Mouse (Mus musculus) T-helper 1 cell (primary cell): ENCODE data around the gene Dynlt1b.

ENCODE experiments used
- in situ Hi-C: fragments of 300-600 bp; cut with MboI, MseI; formaldehyde crosslinking; loops from one replicate; pipeline ENCODE4 v1.15.1; 2025; ENCODE audit warnings: high pct_unique_total_duplicates

Gene Dynlt1b

GRCm38 (mm10) chr17:6429945-6430344, at the start of gene Dynlt1b:
Dynlt1b (plus strand) TSS chr17:6430112.
- in situ Hi-C loops = loop anchor here (5.0 to 10.0 kb wide), 2 partner anchors 115 to 167 kb away; partner anchors contain the start of gene Dynlt1a

DNA sequence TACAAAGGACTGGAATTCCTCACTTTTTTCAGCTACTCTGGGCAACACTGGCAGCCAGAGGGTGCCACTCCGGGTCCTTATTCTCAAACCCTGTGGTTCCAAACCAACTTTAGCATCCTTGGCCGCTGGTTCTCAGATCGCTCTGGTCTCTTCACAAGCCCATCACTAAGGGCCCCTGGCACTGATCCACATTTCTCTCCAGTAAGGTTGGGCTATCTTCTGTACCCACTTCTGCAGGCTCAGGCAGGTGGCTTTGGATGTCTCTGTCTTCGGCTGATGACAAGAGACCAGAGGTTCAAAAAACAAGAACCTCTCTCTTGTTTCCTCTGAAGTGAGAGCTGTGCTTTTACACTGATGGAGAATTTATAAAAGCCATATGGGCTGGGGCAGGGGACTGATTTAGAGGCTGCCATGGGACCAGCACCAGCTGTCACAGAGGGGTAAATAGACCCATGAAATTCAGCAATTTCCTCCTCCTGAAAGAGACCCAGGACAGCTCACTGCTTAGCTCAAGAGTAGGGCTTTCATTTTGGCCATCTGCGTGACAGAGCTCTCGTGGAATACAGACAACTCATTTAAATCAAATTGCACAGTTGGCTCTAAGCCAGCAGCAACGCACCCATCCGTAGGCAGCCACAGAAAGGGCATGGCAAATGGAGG, 49.6 kb upstream of the Dynlt1b start:
- in situ Hi-C loops = loop anchor here (25.0 kb wide), 2 partner anchors 293 to 782 kb away; partner anchors contain the start of genes Gtf2h5, Rps6ka2 and Serac1

GRCm38 (mm10) chr17:6381071-6381682, 48.7 kb upstream of the Dynlt1b start:
- in situ Hi-C loops = loop anchor here (25.0 kb wide), 2 partner anchors 294 to 781 kb away; partner anchors contain the start of genes Gtf2h5, Rps6ka2 and Serac1

DNA sequence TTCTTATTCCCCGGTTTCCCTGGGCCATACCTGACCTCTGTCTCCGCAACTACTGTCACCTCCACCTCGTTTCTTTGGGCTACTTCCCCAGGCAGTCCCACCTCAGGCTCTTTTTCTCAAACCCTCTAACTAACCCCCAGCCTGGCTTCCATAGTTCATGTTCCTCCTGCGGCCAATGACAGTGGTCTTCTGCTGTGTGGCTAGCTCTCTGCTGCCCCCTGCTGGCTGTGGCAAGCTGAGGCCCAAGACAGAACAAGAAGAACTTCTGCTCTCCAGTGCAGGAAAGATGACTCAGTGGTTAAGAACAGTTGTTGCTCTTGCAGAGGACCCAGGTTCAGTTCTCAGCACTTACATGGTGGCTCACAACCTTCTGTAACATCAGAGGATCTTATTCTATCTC, 43.0 kb upstream of the Dynlt1b start:
- in situ Hi-C loops = loop anchor here (25.0 kb wide), 2 partner anchors 300 to 775 kb away; partner anchors contain the start of genes Gtf2h5, Rps6ka2 and Serac1

DNA sequence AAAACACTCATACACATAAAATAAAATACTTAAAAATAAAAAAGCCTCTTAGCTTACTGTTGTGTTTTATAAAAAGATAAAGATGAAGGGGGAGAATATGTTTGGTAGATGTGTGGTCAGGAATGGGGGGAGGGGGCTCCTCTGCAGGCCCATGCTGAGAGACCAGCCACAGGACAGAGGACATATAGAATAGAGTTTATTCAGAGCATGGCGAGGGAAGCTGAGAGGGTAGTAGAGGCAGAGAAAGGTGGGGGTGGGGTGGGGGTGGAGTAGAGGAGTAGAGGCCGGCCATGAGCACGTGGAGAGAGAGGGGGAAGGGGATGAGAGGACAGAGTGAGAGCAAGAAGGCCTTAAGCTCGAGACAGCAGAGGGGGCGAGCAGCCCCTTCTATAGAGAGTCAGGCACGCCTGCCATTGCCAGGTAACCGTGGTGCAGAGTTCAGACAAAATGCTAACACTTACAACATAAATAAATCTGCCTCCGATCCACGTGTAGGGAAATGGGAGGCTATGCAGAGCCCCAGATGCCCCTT, 42.5 kb upstream of the Dynlt1b start:
- in situ Hi-C loops = loop anchor here (25.0 kb wide), 2 partner anchors 300 to 775 kb away; partner anchors contain the start of genes Gtf2h5, Rps6ka2 and Serac1

GRCm38 (mm10) chr17:6389463-6389862, 40.4 kb upstream of the Dynlt1b start:
- in situ Hi-C loops = loop anchor here (25.0 kb wide), 2 partner anchors 302 to 773 kb away; partner anchors contain the start of genes Gtf2h5, Rps6ka2 and Serac1

DNA sequence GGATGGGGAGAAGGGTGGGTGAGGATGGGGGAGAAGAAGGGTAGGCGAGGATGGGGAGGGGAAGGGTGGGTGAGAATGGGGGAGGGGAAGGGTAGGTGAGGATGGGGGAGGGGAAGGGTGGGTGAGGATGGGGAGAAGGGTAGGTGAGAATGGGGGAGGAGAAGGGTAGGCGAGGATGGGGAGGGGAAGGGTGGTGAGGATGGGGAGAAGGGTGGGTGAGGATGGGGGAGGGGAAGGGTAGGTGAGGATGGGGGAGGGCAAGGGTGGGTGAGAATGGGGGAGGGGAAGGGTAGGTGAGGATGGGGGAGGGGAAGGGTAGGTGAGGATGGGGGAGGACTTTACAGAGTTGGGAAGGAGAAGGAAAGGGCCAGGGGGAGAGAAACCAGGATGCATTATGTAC, 39.2 kb upstream of the Dynlt1b start:
- in situ Hi-C loops = loop anchor here (25.0 kb wide), 2 partner anchors 303 to 772 kb away; partner anchors contain the start of genes Gtf2h5, Rps6ka2 and Serac1

GRCm38 (mm10) chr17:6391736-6392135, 38.2 kb upstream of the Dynlt1b start:
- in situ Hi-C loops = loop anchor here (25.0 kb wide), 2 partner anchors 304 to 771 kb away; partner anchors contain the start of genes Gtf2h5, Rps6ka2 and Serac1

DNA sequence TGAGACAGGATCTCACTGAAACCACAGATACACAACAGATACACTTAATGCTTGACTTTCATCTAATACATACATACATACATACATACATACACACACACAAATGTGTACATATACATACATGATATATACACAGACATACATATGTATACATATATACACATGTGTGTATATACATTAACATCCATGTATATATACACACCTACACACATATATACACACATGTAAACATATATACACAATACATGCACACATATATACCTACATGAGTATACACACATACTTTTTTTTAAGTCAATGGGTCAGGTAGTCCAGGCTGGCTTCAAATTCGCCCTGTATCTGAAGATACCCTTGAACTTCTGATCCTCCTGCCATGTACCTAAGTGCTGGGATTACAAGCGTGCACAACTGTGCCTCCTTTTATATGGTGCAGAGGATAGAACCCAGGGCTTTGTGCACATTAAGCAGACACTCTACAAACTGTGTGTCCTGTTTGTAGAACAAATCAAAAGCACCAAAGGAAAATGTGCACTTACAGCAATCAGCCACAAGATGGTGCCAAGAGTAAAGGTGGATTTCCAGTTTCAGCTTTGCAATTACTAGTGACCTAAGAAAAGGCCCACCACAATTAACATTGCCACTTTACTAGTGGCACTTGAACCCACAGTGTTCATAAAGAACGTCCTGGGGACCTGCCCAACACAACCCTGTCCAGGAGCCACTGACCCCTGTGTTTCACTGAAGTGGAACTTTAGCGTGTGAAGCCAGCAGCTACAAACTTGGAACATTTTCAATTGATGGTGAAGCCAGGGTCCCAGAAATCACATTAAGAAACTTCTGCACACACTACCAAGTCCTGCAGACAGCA, 37.2 kb upstream of the Dynlt1b start:
- in situ Hi-C loops = loop anchor here (25.0 kb wide), 2 partner anchors 305 to 770 kb away; partner anchors contain the start of genes Gtf2h5, Rps6ka2 and Serac1

DNA sequence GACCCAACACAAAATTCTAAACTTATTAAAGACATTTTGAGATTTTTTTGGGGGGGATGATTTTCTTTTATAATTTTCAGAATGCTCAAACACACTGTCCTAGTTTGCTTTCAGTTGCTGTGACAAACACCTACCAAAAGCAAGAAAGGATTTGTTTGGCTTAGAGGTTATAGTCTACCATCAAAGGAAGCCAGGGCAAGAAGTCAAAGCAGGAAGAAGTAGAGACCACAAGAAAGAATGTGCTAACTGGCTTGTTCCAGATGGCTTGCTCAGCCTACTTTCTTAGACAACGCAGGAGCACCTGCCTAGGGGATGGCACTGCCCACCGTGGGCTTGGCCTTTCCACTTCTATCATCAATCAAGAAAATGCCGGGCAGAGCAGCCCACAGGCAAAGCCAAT, 31.8 kb upstream of the Dynlt1b start:
- in situ Hi-C loops = loop anchor here (25.0 kb wide), 2 partner anchors 311 to 764 kb away; partner anchors contain the start of genes Gtf2h5, Rps6ka2 and Serac1

- in situ Hi-C loops = loop anchor here (25.0 kb wide), 2 partner anchors 312 to 763 kb away; partner anchors contain the start of genes Gtf2h5, Rps6ka2 and Serac1
These were observed 31.1 kb upstream of the Dynlt1b start for GRCm38 (mm10) chr17:6398816-6399215.

DNA sequence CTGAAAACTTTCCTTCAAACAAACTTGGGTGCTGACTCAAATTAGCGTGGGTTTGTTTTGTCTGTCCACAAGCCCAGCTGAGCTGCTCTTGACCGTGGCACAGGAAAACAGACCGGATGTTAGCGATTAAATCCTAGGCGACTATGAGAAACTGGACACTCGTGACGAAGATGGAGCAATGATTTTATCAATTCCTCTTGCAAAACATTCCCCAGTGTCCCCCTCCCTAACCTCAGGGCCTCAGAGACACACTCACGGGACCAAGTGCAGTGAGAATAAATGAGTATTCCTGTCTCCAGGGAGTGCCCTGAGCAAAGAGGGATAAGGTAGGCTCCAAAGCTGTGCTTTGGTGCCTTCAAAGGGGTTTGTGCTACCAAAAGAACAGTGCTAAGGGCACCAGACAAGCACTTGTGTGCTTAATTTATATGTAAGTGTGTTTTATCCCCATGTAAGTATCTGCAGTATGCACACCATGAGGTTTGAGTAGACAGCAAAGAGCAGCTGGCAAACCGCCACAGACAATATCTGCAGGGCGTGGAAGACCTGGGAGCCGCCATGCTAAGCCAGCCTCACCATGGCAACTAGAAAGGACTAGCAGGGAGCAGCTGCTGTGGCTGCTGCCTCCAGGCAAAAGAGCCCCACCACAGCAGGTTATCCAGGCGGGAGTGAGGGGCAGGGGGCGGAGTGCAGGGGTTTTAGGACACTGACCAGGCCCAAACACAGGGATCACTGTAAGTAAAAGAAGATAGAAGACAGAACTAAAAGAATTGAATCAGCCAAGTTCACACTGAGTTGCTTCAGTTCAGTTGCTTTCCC, 30.4 kb upstream of the Dynlt1b start:
- in situ Hi-C loops = loop anchor here (5.0 to 25.0 kb wide), 4 partner anchors 283 to 763 kb away; partner anchors contain the start of genes Gtf2h5, Rps6ka2 and Serac1

DNA sequence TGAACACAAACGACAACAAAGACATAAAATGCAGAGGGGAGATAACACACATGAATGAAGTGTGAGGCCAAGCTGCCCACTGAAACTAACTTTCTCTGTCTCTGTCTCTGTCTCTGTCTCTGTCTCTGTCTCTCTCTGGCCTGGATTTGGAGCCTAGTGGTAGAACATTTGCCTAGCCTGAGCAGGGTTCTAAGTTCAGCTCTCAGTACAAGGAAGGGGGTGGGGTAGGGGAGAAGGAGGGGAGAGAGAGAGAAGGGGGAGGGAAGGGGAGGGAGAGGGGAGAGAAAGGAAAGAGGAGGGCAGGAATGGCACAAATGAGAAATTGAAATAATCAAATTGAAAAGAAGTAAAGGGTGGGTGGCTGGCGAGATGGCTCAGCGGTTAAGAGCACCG, 29.8 kb upstream of the Dynlt1b start:
- in situ Hi-C loops = loop anchor here (5.0 to 25.0 kb wide), 2 partner anchors 282 to 487 kb away; no protein-coding TSS in a partner anchor

DNA sequence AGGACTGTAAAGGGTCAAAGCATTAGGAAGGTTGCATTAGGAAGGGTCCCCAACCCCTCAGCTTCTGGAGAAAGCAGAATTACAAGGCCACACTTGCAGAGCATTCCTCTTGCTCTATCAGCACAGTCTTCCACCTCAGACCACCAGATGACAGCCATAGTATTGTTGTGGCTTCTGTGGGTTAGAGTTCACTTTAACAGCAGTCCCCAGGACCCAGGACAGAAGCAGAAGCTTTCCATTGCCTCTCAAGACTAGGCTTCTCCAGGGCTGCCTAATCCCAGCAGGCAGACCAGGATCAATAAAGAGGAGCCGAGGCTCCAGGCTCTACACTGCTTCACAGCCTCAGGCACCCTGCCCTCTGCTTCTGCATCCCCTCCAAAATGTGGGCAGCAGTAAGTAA, 25.4 kb upstream of the Dynlt1b start:
- in situ Hi-C loops = loop anchor here (5.0 to 25.0 kb wide), 2 partner anchors 278 to 483 kb away; no protein-coding TSS in a partner anchor

- in situ Hi-C loops = loop anchor here (25.0 kb wide), 1 partner anchor 480 kb away; no protein-coding TSS in a partner anchor
These were observed 22.9 kb upstream of the Dynlt1b start for GRCm38 (mm10) chr17:6406972-6407371.

DNA sequence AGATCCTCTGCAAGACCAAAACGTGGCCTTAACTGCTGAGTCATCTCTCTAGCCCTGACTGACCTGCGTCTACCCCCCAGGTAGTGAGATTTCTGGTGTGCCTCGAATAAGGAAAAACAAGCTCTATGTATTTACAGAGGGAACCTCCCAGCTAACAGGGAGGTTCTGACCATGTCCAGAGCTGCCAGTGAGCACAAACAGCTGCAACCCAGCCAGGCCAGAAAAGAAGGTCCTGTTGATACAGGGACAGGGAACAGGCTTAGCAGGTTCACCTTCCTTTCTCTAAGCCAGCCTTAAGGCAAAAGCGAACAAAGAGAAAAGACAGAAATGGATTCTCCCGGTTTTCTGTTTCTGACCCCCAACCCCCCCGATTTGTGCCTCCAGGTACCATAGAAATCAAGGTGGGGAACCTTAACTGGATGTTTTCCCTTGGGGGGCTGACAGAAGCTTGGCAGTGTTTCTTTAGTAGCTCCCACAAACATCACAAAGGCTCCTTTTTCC, 19.1 kb upstream of the Dynlt1b start:
- in situ Hi-C loops = loop anchor here (25.0 kb wide), 1 partner anchor 477 kb away; no protein-coding TSS in a partner anchor

- in situ Hi-C loops = loop anchor here (25.0 kb wide), 1 partner anchor 470 kb away; no protein-coding TSS in a partner anchor
These were observed 12.8 kb upstream of the Dynlt1b start for GRCm38 (mm10) chr17:6417118-6417517.

DNA sequence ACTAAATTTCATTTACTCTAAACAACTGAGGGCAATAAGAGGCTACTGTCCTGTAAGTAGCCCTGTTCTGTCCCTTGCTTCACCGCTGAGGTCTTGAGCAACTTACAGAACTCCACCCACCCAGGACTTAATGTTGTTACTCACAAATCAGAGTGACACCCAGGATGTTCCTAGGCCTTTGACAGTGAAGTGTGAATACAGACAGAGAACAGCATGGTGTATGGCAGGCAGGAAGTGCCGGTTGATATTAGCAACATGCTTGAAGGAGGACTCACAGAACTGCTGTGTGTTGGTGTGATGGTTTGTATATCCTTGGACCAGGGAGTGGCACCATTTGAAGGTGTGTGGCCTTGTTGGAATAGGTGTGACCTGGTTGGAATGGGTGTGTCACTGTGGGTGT, 9.4 kb upstream of the Dynlt1b start:
- in situ Hi-C loops = loop anchor here (5.0 to 25.0 kb wide), 2 partner anchors 242 to 467 kb away; no protein-coding TSS in a partner anchor
